Mouse (Mus musculus): ENCODE data around the gene Cebpb. TPM values are rescaled to one million over a fixed set of nuclear protein-coding genes. Genes with fewer than 3 reads are reported as not detected.

The Cebpb gene
- polyA plus RNA-seq (2017; shearing (Covaris generic)): 0.51 TPM

GRCm38 (mm10) chr2:167688498-167689451, at the start of gene Cebpb:
Gene Cebpb (plus strand): TSS chr2:167688915.

GRCm38 (mm10) chr2:167661270-167662203, 27.2 kb upstream of the Cebpb start, which contains the start of gene Gm20431:
Gene Gm20431 (minus strand): TSS chr2:167661496.

GRCm38 (mm10) chr2:167689501-167690218, 945 bp downstream of the Cebpb start, which contains the start of gene Tmem189:
Gene Tmem189 (minus strand): TSS chr2:167689822.

Other genes starting within 250 kb of the Cebpb start
- gene Rnf114, start 196.3 kb upstream of the Cebpb start, polyA plus RNA-seq (2017; shearing (Covaris generic)): 299 TPM
- gene Spata2, start 196.0 kb upstream of the Cebpb start, polyA plus RNA-seq (2017; shearing (Covaris generic)): 38.6 TPM
- gene Snai1, start 150.7 kb upstream of the Cebpb start, polyA plus RNA-seq (2017; shearing (Covaris generic)): not detected
- 387 TPM for gene Ube2v1, start 56.8 kb upstream of the Cebpb start, polyA plus RNA-seq (2017; shearing (Covaris generic))
- gene Gm20431, start 27.4 kb upstream of the Cebpb start, polyA plus RNA-seq (2017; shearing (Covaris generic)): 1.9 TPM
- gene Tmem189, start 907 bp downstream of the Cebpb start, polyA plus RNA-seq (2017; shearing (Covaris generic)): 13.3 TPM
- 211 TPM for gene Ptpn1, start 243.1 kb downstream of the Cebpb start, polyA plus RNA-seq (2017; shearing (Covaris generic))

Data from inflammation-experienced regulatory T-cells, adult 16 weeks (primary cell).